ENCODE assay signal across 9 mouse cellular contexts in genomic region chr1:180901107-180901506, GRCm38 (mm10). TPM values are rescaled to one million over a fixed set of nuclear protein-coding genes. Genes with fewer than 3 reads are reported as not detected.
A peak's percentile ranks its signal among the peaks of the same experiment; 100 is the strongest.
DNase-seq lines count a peak whose midpoint lies in the region; ATAC-seq and TF ChIP-seq lines count a peak whose summit lies in the region.
"Had no signal": no experiment of that assay in that cellular context is flagged by ENCODE, and none has a peak within 500 bp of the region (broad histone marks: within the 10 kb centered on the region; RNA-seq: fewer than 3 reads in every experiment).

No protein-coding gene starts in this region.

- no peak overlapping the region for H3K9ac ChIP-seq in kidney, embryonic 15.5 days
- H3K9ac ChIP-seq in ES-E14 (ENCODE audit: insufficient read depth, low read depth, low read length, poor library complexity, severe bottlenecking): no peak overlapping the region
- H3K9ac ChIP-seq in forebrain, embryonic 13.5 days: no peak overlapping the region
- H3K9ac ChIP-seq: lung, embryonic 15.5 days had no signal

- peak; percentile 48 for DNase-seq in kidney, adult 9 months
- no peak for DNase-seq in ES-E14 (ENCODE audit: low read depth, low spot score)
- DNase-seq in brain, embryonic 18.5 days (ENCODE audit: low read depth, low spot score): peak; percentile 36
- DNase-seq in lung, adult 2 months: no peak
- no peak for DNase-seq in layer of hippocampus, adult 8-10 months (ENCODE audit: low spot score in 2 of 2)
- DNase-seq in layer of hippocampus, postnatal 10 days (ENCODE audit: low spot score in 2 of 2): no peak

- no peak overlapping the region for H3K4me2 ChIP-seq in kidney, embryonic 15.5 days
- no peak overlapping the region for H3K4me2 ChIP-seq in forebrain, embryonic 13.5 days
- H3K4me2 ChIP-seq: lung, embryonic 15.5 days had no signal

- no peak for ATAC-seq in kidney, embryonic 15.5 days (replicated peaks; ENCODE audit: low FRiP score)
- no peak for ATAC-seq in forebrain, embryonic 13.5 days

- TF ChIP-seq CTCF in lung, adult 2 months (IDR thresholded peaks at IDR 0.05; ENCODE audit: insufficient read depth, low read length): peak; percentile 21; the same call in 1 of the 2 replicates

- peaks cover 22% of the 10 kb centered on the region for H3K4me1 ChIP-seq in kidney, embryonic 15.5 days
- peaks cover 5 to 6% of the 10 kb centered on the region in 2 experiments; a peak in 2 of 4 replicates for H3K4me1 ChIP-seq in ES-E14 (ENCODE audit: control insufficient read depth in 2 of 2, insufficient read depth in 2 of 2, low read length in 2 of 2, poor library complexity in 1 of 2)
- 0 out of 2 replicates have a peak, but pooled peaks cover 7% of the 10 kb centered on the region for H3K4me1 ChIP-seq in lung, adult 2 months (ENCODE audit: control insufficient read depth, insufficient read depth, low read length)
- H3K4me1 ChIP-seq in forebrain, embryonic 13.5 days: peaks cover 20% of the 10 kb centered on the region

- peaks cover 4% of the 10 kb centered on the region for H3K36me3 ChIP-seq in kidney, embryonic 15.5 days
- peaks cover 22% of the 10 kb centered on the region for H3K36me3 ChIP-seq in ES-E14 (ENCODE audit: control insufficient read depth, insufficient read depth, low read length, poor library complexity, severe bottlenecking)
- H3K36me3 ChIP-seq in forebrain, embryonic 13.5 days (ENCODE audit: poor library complexity, severe bottlenecking): peaks cover 3% of the 10 kb centered on the region

- peaks cover 3% of the 10 kb centered on the region; the same call in 1 of the 2 replicates for H3K27me3 ChIP-seq in kidney, embryonic 15.5 days
- H3K27me3 ChIP-seq in forebrain, embryonic 13.5 days: 0 out of 2 replicates have a peak, but pooled peaks cover 2% of the 10 kb centered on the region
- H3K27me3 ChIP-seq: lung, embryonic 15.5 days had no signal

- H3K4me3 ChIP-seq in kidney, embryonic 15.5 days (replicated peaks): no peak overlapping the region
- no peak overlapping the region for H3K4me3 ChIP-seq in ES-E14 (ENCODE audit: insufficient read depth in 1 of 2, low read depth in 1 of 2, low read length in 2 of 2, poor library complexity in 1 of 2, severe bottlenecking in 1 of 2)
- no peak overlapping the region for H3K4me3 ChIP-seq in lung, adult 2 months (replicated peaks; ENCODE audit: extremely low read depth, low read depth, low read length)
- no peak overlapping the region for H3K4me3 ChIP-seq in forebrain, embryonic 13.5 days
- H3K4me3 ChIP-seq: lung, embryonic 15.5 days had no signal

- no peak for TF ChIP-seq POLR2A in lung, adult 2 months (IDR thresholded peaks at IDR 0.05; ENCODE audit: borderline replicate concordance, extremely low read depth, low read depth, low read length)

- in situ Hi-C loops in ES-E14 (cut with MboI; ENCODE audit: low sequenced_read_pairs in 2 of 2, unreplicated experiment in 2 of 2): no loop called here

- 1% methylated on average over 4 of the region's 4 CpGs for WGBS in kidney, embryonic 15.5 days
- 2% methylated on average over 4 of the region's 4 CpGs for WGBS in lung, adult 2 months
- 2% methylated on average over 4 of the region's 4 CpGs for WGBS in forebrain, embryonic 13.5 days

- H3K9me3 ChIP-seq in kidney, embryonic 15.5 days (replicated peaks): no peaks in the 10 kb centered on the region
- no peaks in the 10 kb centered on the region for H3K9me3 ChIP-seq in ES-E14 (ENCODE audit: control insufficient read depth, insufficient read depth, low read depth, low read length)
- H3K9me3 ChIP-seq in forebrain, embryonic 13.5 days (replicated peaks): no peaks in the 10 kb centered on the region
- H3K9me3 ChIP-seq: lung, embryonic 15.5 days had no signal

- H3K27ac ChIP-seq in kidney, embryonic 15.5 days: no peak overlapping the region
- no peak overlapping the region for H3K27ac ChIP-seq in ES-E14 (ENCODE audit: insufficient read depth, low read depth, low read length, poor library complexity, severe bottlenecking)
- H3K27ac ChIP-seq in forebrain, embryonic 13.5 days: no peak overlapping the region
- H3K27ac ChIP-seq: lung, embryonic 15.5 days had no signal

TF ChIP-seq in ES-E14, 5 proteins besides CTCF, POLR2A, EP300 and RAD21:
- TF ChIP-seq HCFC1 (IDR thresholded peaks at IDR 0.05; ENCODE audit: borderline replicate concordance, insufficient read depth, low read length): no peak
- TF ChIP-seq CHD2 (IDR thresholded peaks at IDR 0.05; ENCODE audit: low read depth, low read length): no peak
- no peak for TF ChIP-seq ZC3H11A (IDR thresholded peaks at IDR 0.05; ENCODE audit: borderline replicate concordance, low read depth, low read length)
- TF ChIP-seq ZNF384 (IDR thresholded peaks at IDR 0.05; ENCODE audit: low read depth, low read length): peak; percentile 100
- peak; percentile 46; the same call in 1 of the 2 replicates for TF ChIP-seq MAFK (IDR thresholded peaks at IDR 0.05; ENCODE audit: insufficient read depth, low read depth, low read length)

RNA-seq across cellular contexts. Expression of gene Pycr2, which starts 3.0 kb away (rescaled TPM):
- polyA plus RNA-seq in kidney, embryonic 15.5 days (2015; fragmentation: Nextera tagmentation; extraction: Ambion mirVana): 96.2 and 103 TPM in 2 replicates
- total RNA-seq in ES-E14 (2012; rRNA removed): 122 and 151 TPM in 2 replicates
- 36.7 and 43.8 TPM in 2 replicates for polyA plus RNA-seq in lung, adult 2 months (2012; rRNA removed)
- 10 to 100 TPM; 36.2 to 39.7 (median 39.3) TPM for total RNA-seq in layer of hippocampus, adult 8-10 months (2022)
- total RNA-seq in layer of hippocampus, postnatal 10 days (2021): 10 to 100 TPM; 29.6 to 31.4 TPM
- polyA plus RNA-seq in forebrain, embryonic 13.5 days (2015; fragmentation: Nextera tagmentation; extraction: Ambion mirVana): 90.6 and 101 TPM in 2 replicates

RNA-seq across cellular contexts. Expression of gene Lefty2, which starts 8.2 kb away (rescaled TPM):
- polyA plus RNA-seq in kidney, embryonic 15.5 days (2015; fragmentation: Nextera tagmentation; extraction: Ambion mirVana): 0.12 TPM in 1 of 2 replicates, not detected in the other
- total RNA-seq in ES-E14 (2012; rRNA removed): 68.3 and 219 TPM in 2 replicates
- 0.07 TPM in 1 of 2 replicates, not detected in the other for polyA plus RNA-seq in lung, adult 2 months (2012; rRNA removed)
- 1 to 10 TPM in 2 of 4 experiments, under 1 TPM in 2; 0.68 to 3.4 (median 1.7) TPM for total RNA-seq in layer of hippocampus, adult 8-10 months (2022)
- total RNA-seq in layer of hippocampus, postnatal 10 days (2021): 10 to 100 TPM in 1 of 2 experiments, 1 to 10 TPM in 1; 8.7 to 10.2 TPM
- polyA plus RNA-seq in forebrain, embryonic 13.5 days (2015; fragmentation: Nextera tagmentation; extraction: Ambion mirVana): 0.41 and 0.94 TPM in 2 replicates

RNA-seq across cellular contexts. Expression of gene Lefty1, which starts 33.7 kb away (rescaled TPM):
- polyA plus RNA-seq in kidney, embryonic 15.5 days (2015; fragmentation: Nextera tagmentation; extraction: Ambion mirVana): 1.3 TPM in 2 replicates
- 281 and 714 TPM in 2 replicates for total RNA-seq in ES-E14 (2012; rRNA removed)
- 11.4 and 11.5 TPM in 2 replicates for polyA plus RNA-seq in lung, adult 2 months (2012; rRNA removed)
- total RNA-seq in layer of hippocampus, adult 8-10 months (2022): 1 to 10 TPM; 6.6 to 8.4 (median 7.8) TPM
- 1 to 10 TPM; 3.9 to 6.4 TPM for total RNA-seq in layer of hippocampus, postnatal 10 days (2021)
- polyA plus RNA-seq in forebrain, embryonic 13.5 days (2015; fragmentation: Nextera tagmentation; extraction: Ambion mirVana): not detected in 2 replicates

RNA-seq across cellular contexts. Expression of gene Tmem63a, which starts 41.0 kb away (rescaled TPM):
- polyA plus RNA-seq in kidney, embryonic 15.5 days (2015; fragmentation: Nextera tagmentation; extraction: Ambion mirVana): 10.2 and 12.5 TPM in 2 replicates
- total RNA-seq in ES-E14 (2012; rRNA removed): 14.7 and 30.5 TPM in 2 replicates
- polyA plus RNA-seq in lung, adult 2 months (2012; rRNA removed): 70.4 and 81.7 TPM in 2 replicates
- total RNA-seq in layer of hippocampus, adult 8-10 months (2022): 10 to 100 TPM; 25.6 to 39.3 (median 29.1) TPM
- total RNA-seq in layer of hippocampus, postnatal 10 days (2021): 1 to 10 TPM; 3.7 to 3.8 TPM
- 0.88 and 1.4 TPM in 2 replicates for polyA plus RNA-seq in forebrain, embryonic 13.5 days (2015; fragmentation: Nextera tagmentation; extraction: Ambion mirVana)

RNA-seq across cellular contexts. Expression of gene Sde2, which starts 50.2 kb away (rescaled TPM):
- polyA plus RNA-seq in kidney, embryonic 15.5 days (2015; fragmentation: Nextera tagmentation; extraction: Ambion mirVana): 37.0 and 38.7 TPM in 2 replicates
- total RNA-seq in ES-E14 (2012; rRNA removed): 39.6 and 41.2 TPM in 2 replicates
- 8.7 and 11.1 TPM in 2 replicates for polyA plus RNA-seq in lung, adult 2 months (2012; rRNA removed)
- 10 to 100 TPM; 22.3 to 24.9 (median 22.6) TPM for total RNA-seq in layer of hippocampus, adult 8-10 months (2022)
- 10 to 100 TPM; 20.9 to 22.4 TPM for total RNA-seq in layer of hippocampus, postnatal 10 days (2021)
- 32.7 and 33.8 TPM in 2 replicates for polyA plus RNA-seq in forebrain, embryonic 13.5 days (2015; fragmentation: Nextera tagmentation; extraction: Ambion mirVana)

Comparison
In these comparisons a context has a peak if more than half of its experiments do, and no peak if none do; other contexts are left out.
1. DNase-seq: peak in kidney, adult 9 months (single experiment) and brain, embryonic 18.5 days (single experiment); none in ES-E14 (single experiment), lung, adult 2 months (single experiment), layer of hippocampus, adult 8-10 months (0 of 2) and layer of hippocampus, postnatal 10 days (0 of 2).
2. RNA of gene Lefty1, which starts 33.7 kb away (total RNA-seq): 281 to 714 TPM in ES-E14; 6.6 to 8.4 TPM in layer of hippocampus, adult 8-10 months and 3.9 to 6.4 TPM in layer of hippocampus, postnatal 10 days; every median in the first group is over 10 times any median in the second.